Mouse (Mus musculus) spleen, adult 2 months (tissue): ENCODE measurements at regions not wholly inside any gene's neighbourhood (a gene's known extent, or its start where the extent isn't known, plus 50 kb on each side); places are given as distances from the start of the nearest gene placed in this dataset.

Experiments used
- DNase-seq, 2 experiments: peaks; one replicate each; pipeline versions ENCODE4 v3.0.0 to v3.0.0-alpha.2; 2012 to 2021; ENCODE audit warnings: low spot score in 2 of 2, low read depth in 1 of 2
- H3K27ac ChIP-seq: fragments of 200-500 bp; 2 replicates; pipeline ENCODE4 v1.5.1; 2012; ENCODE audit warnings: low read length, inconsistent platforms; ENCODE audit not compliant: insufficient read depth
- H3K27me3 ChIP-seq: fragments of 200-500 bp; 2 replicates; pipeline ENCODE4 v1.6.1; 2012; ENCODE audit warnings: mild to moderate bottlenecking, moderate library complexity, low read length, inconsistent platforms; ENCODE audit not compliant: control insufficient read depth, insufficient read depth
- H3K36me3 ChIP-seq: fragments of 200-500 bp; 2 replicates; pipeline ENCODE4 v1.6.1; 2012; ENCODE audit warnings: mild to moderate bottlenecking, low read length, inconsistent platforms; ENCODE audit not compliant: control insufficient read depth, insufficient read depth
- H3K4me1 ChIP-seq: fragments of 200-500 bp; 2 replicates; pipeline ENCODE4 v1.6.1; 2011; ENCODE audit warnings: inconsistent platforms; ENCODE audit not compliant: control insufficient read depth, insufficient read depth, insufficient read length
- H3K4me3 ChIP-seq: fragments of 200-500 bp; 2 replicates; pipeline ENCODE4 v1.5.1; 2011; ENCODE audit warnings: mild to moderate bottlenecking, inconsistent platforms; ENCODE audit not compliant: insufficient read depth, insufficient read length; ENCODE audit errors: extremely low read depth
- CTCF ChIP-seq: fragments of 200-500 bp; IDR thresholded peaks from 2 replicates; pipeline ENCODE4 v1.5.1; 2011; ENCODE audit warnings: mild to moderate bottlenecking, inconsistent platforms; ENCODE audit not compliant: insufficient read depth, insufficient read length, insufficient replicate concordance; ENCODE audit errors: extremely low read depth
- POLR2A ChIP-seq: fragments of 200-500 bp; IDR thresholded peaks from 2 replicates; pipeline ENCODE4 v1.6.1; 2011; ENCODE audit warnings: low read depth, low read length, inconsistent platforms
- WGBS: fragments of 180-500 bp; shearing (Covaris S2); methylation state at CpG from one replicate; pipeline ENCODE4 v1.1.7; 2018; 5-methylcytosine and 5-hydroxymethylcytosine counted together

- no peaks in the 10 kb centered on the region for H3K27me3 ChIP-seq
- DNase-seq = peak in 1 of 2 experiments; percentile 5
- 6% methylated on average over 21 of the region's 21 CpGs for whole genome bisulfite sequencing
- H3K4me3 ChIP-seq = no peak overlapping the region
- H3K36me3 ChIP-seq = no peaks in the 10 kb centered on the region
- TF ChIP-seq POLR2A (no peak), CTCF (peak; percentile 41; the same call in 1 of the 2 replicates)
- no peak overlapping the region for H3K27ac ChIP-seq
- H3K4me1 ChIP-seq = no peaks in the 10 kb centered on the region
These were observed 266.2 kb downstream of the Pdcd6ip start for GRCm38 (mm10) chr9:113441770-113442411.

GRCm38 (mm10) chr9:113438394-113438793 lies 269.7 kb downstream of the Pdcd6ip start:
- TF ChIP-seq CTCF (no peak), POLR2A (no peak)
- H3K4me3 ChIP-seq = no peak overlapping the region
- no peak overlapping the region for H3K27ac ChIP-seq
- WGBS = 76% methylated on average over 7 of the region's 7 CpGs
- H3K36me3 ChIP-seq = no peaks in the 10 kb centered on the region
- H3K27me3 ChIP-seq = no peaks in the 10 kb centered on the region
- H3K4me1 ChIP-seq = no peaks in the 10 kb centered on the region
- DNase-seq = no peak

GRCm38 (mm10) chr9:113435921-113436320 lies 272.1 kb downstream of the Pdcd6ip start:
- H3K4me1 ChIP-seq = no peaks in the 10 kb centered on the region
- no peak for TF ChIP-seq CTCF
- no peak for TF ChIP-seq POLR2A
- no peaks in the 10 kb centered on the region for H3K36me3 ChIP-seq
- H3K27me3 ChIP-seq = no peaks in the 10 kb centered on the region
- no peak overlapping the region for H3K4me3 ChIP-seq
- no peak overlapping the region for H3K27ac ChIP-seq
- DNase-seq = no peak

GRCm38 (mm10) chr9:113433424-113433823 lies 274.6 kb downstream of the Pdcd6ip start:
- TF ChIP-seq CTCF = no peak
- TF ChIP-seq POLR2A = no peak
- 86% methylated on average over 4 of the region's 4 CpGs for WGBS
- H3K4me1 ChIP-seq = no peaks in the 10 kb centered on the region
- H3K4me3 ChIP-seq = no peak overlapping the region
- H3K27ac ChIP-seq = no peak overlapping the region
- no peaks in the 10 kb centered on the region for H3K36me3 ChIP-seq
- no peak for DNase-seq
- no peaks in the 10 kb centered on the region for H3K27me3 ChIP-seq

- WGBS = 84% methylated on average over 9 of the region's 9 CpGs
- Histone ChIP-seq H3K4me1 (no peaks in the 10 kb centered on the region), H3K36me3 (no peaks in the 10 kb centered on the region), H3K4me3 (no peak overlapping the region), H3K27ac (no peak overlapping the region), H3K27me3 (no peaks in the 10 kb centered on the region)
- DNase-seq = no peak
- TF ChIP-seq POLR2A (no peak), CTCF (no peak)
These were observed 275.4 kb downstream of the Pdcd6ip start for GRCm38 (mm10) chr9:113432601-113433179.

GRCm38 (mm10) chr9:113430411-113430810 lies 277.6 kb downstream of the Pdcd6ip start:
- no peak overlapping the region for H3K27ac ChIP-seq
- H3K4me3 ChIP-seq = no peak overlapping the region
- 78% methylated on average over 4 of the region's 4 CpGs for WGBS
- no peaks in the 10 kb centered on the region for H3K36me3 ChIP-seq
- TF ChIP-seq POLR2A (no peak), CTCF (no peak)
- no peaks in the 10 kb centered on the region for H3K4me1 ChIP-seq
- H3K27me3 ChIP-seq = no peaks in the 10 kb centered on the region
- no peak for DNase-seq

- H3K27me3 ChIP-seq = no peaks in the 10 kb centered on the region
- H3K4me3 ChIP-seq = no peak overlapping the region
- TF ChIP-seq POLR2A (no peak), CTCF (no peak)
- DNase-seq = no peak
- H3K4me1 ChIP-seq = no peaks in the 10 kb centered on the region
- H3K36me3 ChIP-seq = no peaks in the 10 kb centered on the region; the same call in 1 of the 2 replicates
- no peak overlapping the region for H3K27ac ChIP-seq
- 80% methylated on average over 4 of the region's 4 CpGs for WGBS
These were observed 280.8 kb downstream of the Pdcd6ip start for GRCm38 (mm10) chr9:113427281-113427680.
